Mouse (Mus musculus) MEL (cell line): Measurements from ENCODE around the gene Golm1. TPM values are rescaled to one million over a fixed set of nuclear protein-coding genes. Genes with fewer than 3 reads are reported as not detected.

Experiments
- DNase-seq: peaks from one replicate; pipeline ENCODE4 v3.0.0; 2011; ENCODE audit warnings: low read depth, low spot score
- H3K27ac ChIP-seq: 2 replicates; pipeline ENCODE4 v1.5.1; 2012; ENCODE audit warnings: low read depth, mild to moderate bottlenecking, control low read depth, low read length, moderate library complexity; ENCODE audit not compliant: control insufficient read depth
- H3K27me3 ChIP-seq, 2 experiments: fragments of 150-350 bp in 1 of 2; sonication (generic) in 1 of 2; 2 replicates each; pipeline ENCODE4 v1.6.1; 2012; ENCODE audit warnings: low read length in 2 of 2, mild to moderate bottlenecking in 2 of 2, improper control_type of control experiment in 1 of 2, moderate library complexity in 1 of 2; ENCODE audit not compliant: insufficient read depth in 2 of 2, control insufficient read depth in 1 of 2
- H3K36me3 ChIP-seq, 2 experiments: 2 replicates each; pipeline ENCODE4 v1.6.1; 2012 to 2014; ENCODE audit warnings: low read length in 2 of 2, improper control_type of control experiment in 1 of 2, inconsistent platforms in 1 of 2, mild to moderate bottlenecking in 1 of 2; ENCODE audit not compliant: insufficient read depth in 2 of 2, control insufficient read depth in 1 of 2
- H3K4me1 ChIP-seq, 2 experiments: fragments of 150-350 bp in 1 of 2; sonication (generic) in 1 of 2; 2 replicates each; pipeline ENCODE4 v1.6.1; 2012; ENCODE audit warnings: low read length in 2 of 2, improper control_type of control experiment in 1 of 2, mild to moderate bottlenecking in 1 of 2; ENCODE audit not compliant: insufficient read depth in 2 of 2, control insufficient read depth in 1 of 2
- H3K4me3 ChIP-seq, 2 experiments: fragments of 150-350 bp in 1 of 2; sonication (generic) in 1 of 2; 2 replicates each; pipeline ENCODE4 v1.5.1; 2012; ENCODE audit warnings: low read depth in 2 of 2, low read length in 2 of 2, mild to moderate bottlenecking in 2 of 2, moderate library complexity in 2 of 2, control low read depth in 1 of 2, improper control_type of control experiment in 1 of 2; ENCODE audit not compliant: control insufficient read depth in 1 of 2, insufficient read depth in 1 of 2
- H3K79me2 ChIP-seq: 2 replicates; pipeline ENCODE4 v1.6.1; 2012; ENCODE audit warnings: mild to moderate bottlenecking, low read length, moderate library complexity; ENCODE audit not compliant: control insufficient read depth, poor library complexity, insufficient read depth
- H3K9ac ChIP-seq: 2 replicates; pipeline ENCODE4 v1.6.1; 2012; ENCODE audit warnings: low read depth, mild to moderate bottlenecking, control low read depth, low read length, moderate library complexity; ENCODE audit not compliant: control insufficient read depth, poor library complexity, severe bottlenecking
- H3K9me3 ChIP-seq: fragments of 150-350 bp; sonication (generic); replicated peaks from 2 replicates; pipeline ENCODE4 v1.6.1; 2012; ENCODE audit warnings: mild to moderate bottlenecking, low read length, improper control_type of control experiment, moderate library complexity; ENCODE audit not compliant: insufficient read depth
- E2F4 ChIP-seq: IDR thresholded peaks from 2 replicates; pipeline ENCODE4 v1.6.1; 2011; ENCODE audit warnings: low read depth, low read length, improper control_type of control experiment, borderline replicate concordance
- ETS1 ChIP-seq: IDR thresholded peaks from 2 replicates; pipeline ENCODE4 v1.6.1; 2012; ENCODE audit warnings: low read depth, mild to moderate bottlenecking, inconsistent platforms, low read length, improper control_type of control experiment, moderate library complexity
- GATA1 ChIP-seq: IDR thresholded peaks from 2 replicates; pipeline ENCODE4 v1.6.1; 2011; ENCODE audit warnings: low read depth, low read length, improper control_type of control experiment
- MEF2A ChIP-seq: IDR thresholded peaks from 2 replicates; pipeline ENCODE4 v1.6.1; 2014; ENCODE audit warnings: low read depth, mild to moderate bottlenecking, inconsistent platforms, low read length, improper control_type of control experiment; ENCODE audit not compliant: poor library complexity, insufficient replicate concordance, severe bottlenecking; ENCODE audit errors: extremely low read depth
- MYB ChIP-seq: IDR thresholded peaks from 2 replicates; pipeline ENCODE4 v1.6.1; 2011; ENCODE audit warnings: mild to moderate bottlenecking, low read depth, low read length, improper control_type of control experiment
- MYC ChIP-seq: IDR thresholded peaks from 2 replicates; pipeline ENCODE4 v1.6.1; 2011; ENCODE audit warnings: low read depth, mild to moderate bottlenecking, low read length, improper control_type of control experiment, moderate library complexity
- NELFE ChIP-seq: IDR thresholded peaks from 2 replicates; pipeline ENCODE4 v1.6.1; 2011; ENCODE audit warnings: low read depth, low read length, improper control_type of control experiment
- POLR2A ChIP-seq, 2 experiments: IDR thresholded peaks; 2 replicates each; pipeline ENCODE4 v1.6.1; 2011 to 2012; ENCODE audit warnings: low read length in 2 of 2, mild to moderate bottlenecking in 2 of 2, control low read depth in 1 of 2, improper control_type of control experiment in 1 of 2, low read depth in 1 of 2, moderate library complexity in 1 of 2; ENCODE audit not compliant: control insufficient read depth in 1 of 2, insufficient read depth in 1 of 2, poor library complexity in 1 of 2
- POLR2AphosphoS2 ChIP-seq: IDR thresholded peaks from 2 replicates; pipeline ENCODE4 v1.6.1; 2011; ENCODE audit warnings: low read length, improper control_type of control experiment
- RAD21 ChIP-seq: IDR thresholded peaks from 2 replicates; pipeline ENCODE4 v1.6.1; 2011; ENCODE audit warnings: mild to moderate bottlenecking, low read depth, low read length, improper control_type of control experiment
- SIN3A ChIP-seq: IDR thresholded peaks from 2 replicates; pipeline ENCODE4 v1.6.1; 2012; ENCODE audit warnings: low read length, improper control_type of control experiment, inconsistent platforms
- TAL1 ChIP-seq: IDR thresholded peaks from 2 replicates; pipeline ENCODE4 v1.6.1; 2012; ENCODE audit warnings: mild to moderate bottlenecking, inconsistent platforms, low read length, moderate library complexity, mixed read lengths
- TBP ChIP-seq: IDR thresholded peaks from 2 replicates; pipeline ENCODE4 v1.8.0; 2011; ENCODE audit warnings: low read depth, low read length, improper control_type of control experiment
- USF1 ChIP-seq: IDR thresholded peaks from 2 replicates; pipeline ENCODE4 v1.6.1; 2014; ENCODE audit warnings: low read depth, mild to moderate bottlenecking, inconsistent platforms, low read length, improper control_type of control experiment, moderate library complexity
- USF2 ChIP-seq, 2 experiments: IDR thresholded peaks; 2 replicates each; pipeline ENCODE4 v1.6.1; 2011 to 2012; ENCODE audit warnings: improper control_type of control experiment in 2 of 2, low read length in 2 of 2, borderline replicate concordance in 1 of 2, inconsistent platforms in 1 of 2, low read depth in 1 of 2, mild to moderate bottlenecking in 1 of 2; ENCODE audit not compliant: insufficient read depth in 1 of 2
- ZMIZ1 ChIP-seq: IDR thresholded peaks from 2 replicates; pipeline ENCODE4 v1.6.1; 2012; ENCODE audit warnings: low read depth, mild to moderate bottlenecking, inconsistent platforms, low read length, improper control_type of control experiment, moderate library complexity
- polyA plus RNA-seq, 2 experiments: library from polyadenylated mRNA; stranded (reverse) in 1 of 2; unstranded in 1 of 2; fragments of >175 nt in 1 of 2; fragments of >200 nt in 1 of 2; gene quantifications; 2 replicates each; pipeline versions ENCODE4 v1.2.1 to v1.2.4; 2012; ENCODE audit warnings: low replicate concordance in 2 of 2, low read depth in 1 of 2; ENCODE audit not compliant: insufficient read length in 2 of 2, insufficient read depth in 1 of 2, missing spikeins in 1 of 2
- total RNA-seq: library from RNA; depleted of rRNA; stranded (reverse); fragments of 300-350 nt; gene quantifications from 2 replicates; pipeline ENCODE4 v1.2.3, GENCODE M21; 2012

The Golm1 gene
- total and polyA plus RNA-seq, 3 experiments = 22.1 to 26.8 TPM; not detected in 1

DNA sequence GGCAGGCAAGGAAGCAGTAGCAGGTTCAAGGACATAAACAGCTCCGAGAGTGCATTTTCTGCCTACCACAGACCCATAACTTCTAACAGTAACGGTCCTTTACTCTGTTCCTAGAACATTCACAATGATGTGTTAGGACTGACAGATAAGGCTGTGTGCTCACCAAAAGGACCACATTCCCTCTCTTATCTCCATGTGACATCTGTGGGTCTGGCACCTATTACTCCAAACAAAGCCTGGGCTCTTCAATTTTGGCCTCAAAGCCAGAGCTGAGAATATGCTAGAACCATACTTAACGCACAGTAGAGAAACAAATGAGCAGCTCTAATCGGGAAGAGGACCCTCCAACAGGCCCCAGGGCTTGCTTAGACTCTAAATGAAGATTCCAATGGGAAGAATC, 4.3 kb upstream of the Golm1 start:
- Histone ChIP-seq H3K4me3 (no peak overlapping the region), H3K27me3 (no peaks in the 10 kb centered on the region), H3K9ac (no peak overlapping the region)

DNA sequence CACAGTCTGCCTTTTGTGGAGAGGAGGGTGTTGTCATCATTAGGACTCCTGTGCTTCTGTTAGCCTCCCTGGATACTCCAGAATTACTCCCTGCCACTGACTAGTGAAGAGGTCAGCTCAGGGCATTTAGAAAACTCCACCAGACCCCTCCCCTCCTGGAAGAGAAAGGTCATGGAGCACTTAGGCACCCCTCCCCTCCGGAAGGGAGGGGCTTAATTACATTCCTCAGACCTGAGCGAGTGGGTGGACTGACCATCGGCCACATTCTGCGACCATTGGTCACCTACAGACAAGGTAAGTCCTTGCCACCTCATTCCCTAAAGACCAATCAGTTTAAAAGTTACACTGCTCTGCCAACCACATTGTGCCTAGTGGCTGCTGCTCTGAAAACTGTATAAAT, 3.7 kb upstream of the Golm1 start:
- Histone ChIP-seq H3K27me3 (no peaks in the 10 kb centered on the region), H3K4me3 (no peak overlapping the region), H3K27ac (no peak overlapping the region), H3K9ac (no peak overlapping the region), H3K4me1 (peaks cover 6 to 25% of the 10 kb centered on the region in 2 experiments; a peak in 3 of 4 replicates), H3K9me3 (no peaks in the 10 kb centered on the region), H3K79me2 (peaks cover 10% of the 10 kb centered on the region), H3K36me3 (peaks cover 0 to 13% of the 10 kb centered on the region in 2 experiments; a peak in 2 of 4 replicates)
- no peak for DNase-seq
- TF ChIP-seq MEF2A (no peak), SIN3A (no peak), TAL1 (no peak), ZMIZ1 (no peak), MYC (no peak), ETS1 (no peak), RAD21 (no peak), USF1 (no peak)

More for the DNA sequence above, 4.3 kb upstream of the Golm1 start:
- no peak for DNase-seq
- TF ChIP-seq MYB = no peak
- no peak for TF ChIP-seq MEF2A
- no peak for TF ChIP-seq NELFE
- TF ChIP-seq POLR2A (IDR thresholded peaks at IDR 0.05; ENCODE audit: control insufficient read depth in 1 of 2, insufficient read depth in 1 of 2, low read depth in 1 of 2, low read length in 2 of 2, poor library complexity in 1 of 2) = no peak
- no peak for TF ChIP-seq ZMIZ1
- TF ChIP-seq ETS1 = peak; percentile 44; the same call in 1 of the 2 replicates
- TF ChIP-seq POLR2AphosphoS2 = no peak
- no peak for TF ChIP-seq TBP
- TF ChIP-seq E2F4 = no peak
- TF ChIP-seq USF2 (IDR thresholded peaks at IDR 0.05; ENCODE audit: borderline replicate concordance in 1 of 2, insufficient read depth in 1 of 2, low read depth in 1 of 2, low read length in 2 of 2) = no peak
- TF ChIP-seq GATA1 = peak; percentile 54
- TF ChIP-seq, all 39 proteins: peak for 2
- H3K9me3 ChIP-seq = no peaks in the 10 kb centered on the region
- H3K4me1 ChIP-seq = peaks cover 6 to 25% of the 10 kb centered on the region in 2 experiments; a peak in 3 of 4 replicates
- H3K27ac ChIP-seq = no peak overlapping the region
- peaks cover 0 to 13% of the 10 kb centered on the region in 2 experiments; a peak in 2 of 4 replicates for H3K36me3 ChIP-seq
- peaks cover 7% of the 10 kb centered on the region; the same call in 1 of the 2 replicates for H3K79me2 ChIP-seq
